Mouse (Mus musculus) thymus, adult 2 months (tissue): ENCODE results near the gene H2-D1. TPM values are rescaled to one million over a fixed set of nuclear protein-coding genes. Genes with fewer than 3 reads are reported as not detected.

ENCODE experiments used
- DNase-seq: peaks from one replicate; pipeline ENCODE4 v3.0.0; 2021
- H3K27ac ChIP-seq: fragments of 200-500 bp; 2 replicates; pipeline ENCODE4 v1.5.1; 2012; ENCODE audit warnings: low read length, control low read depth; ENCODE audit not compliant: control insufficient read depth, insufficient read depth
- H3K27me3 ChIP-seq: fragments of 200-500 bp; 2 replicates; pipeline ENCODE4 v1.6.1; 2012; ENCODE audit warnings: mild to moderate bottlenecking, low read length, moderate library complexity, mixed read lengths; ENCODE audit not compliant: control insufficient read depth, insufficient read depth
- H3K36me3 ChIP-seq: fragments of 200-500 bp; 2 replicates; pipeline ENCODE4 v1.6.1; 2012; ENCODE audit warnings: mild to moderate bottlenecking, low read length, moderate library complexity; ENCODE audit not compliant: control insufficient read depth, insufficient read depth
- H3K4me1 ChIP-seq: fragments of 200-500 bp; replicated peaks from 2 replicates; pipeline ENCODE4 v1.6.1; 2012; ENCODE audit warnings: low read length; ENCODE audit not compliant: control insufficient read depth, insufficient read depth
- H3K4me3 ChIP-seq: fragments of 200-500 bp; 2 replicates; pipeline ENCODE4 v1.5.1; 2012; ENCODE audit warnings: mild to moderate bottlenecking, low read length, control low read depth, moderate library complexity; ENCODE audit not compliant: control insufficient read depth, insufficient read depth
- CTCF ChIP-seq: fragments of 200-500 bp; IDR thresholded peaks from 2 replicates; pipeline ENCODE4 v1.5.1; 2012; ENCODE audit warnings: mild to moderate bottlenecking, control low read depth, low read length, moderate library complexity, borderline replicate concordance; ENCODE audit not compliant: control insufficient read depth, poor library complexity, insufficient read depth; ENCODE audit errors: extremely low read depth
- POLR2A ChIP-seq: fragments of 200-500 bp; IDR thresholded peaks from 2 replicates; pipeline ENCODE4 v1.6.1; 2012; ENCODE audit warnings: mild to moderate bottlenecking, low read length, control low read depth, moderate library complexity; ENCODE audit not compliant: control insufficient read depth, poor library complexity, insufficient read depth; ENCODE audit errors: extremely low read depth
- WGBS: fragments of 180-500 bp; shearing (Covaris S2); methylation state at CpG from one replicate; pipeline ENCODE4 v1.1.7; 2018; 5-methylcytosine and 5-hydroxymethylcytosine counted together
- polyA plus RNA-seq: library from polyadenylated mRNA; depleted of rRNA; stranded (reverse); fragments of >200 nt; gene quantifications from 2 replicates; pipeline ENCODE4 v1.2.3, GENCODE M21; 2012

H2-D1 gene
- polyA plus RNA-seq, 1 experiment, result 1,061 TPM

- no peak overlapping the region for H3K27ac ChIP-seq
These were observed 25.0 kb upstream of the H2-D1 start for GRCm38 (mm10) chr17:35237504-35237903.

GRCm38 (mm10) chr17:35239700-35240099, 22.8 kb upstream of the H2-D1 start:
- no peak overlapping the region for H3K27ac ChIP-seq
- no peak for DNase-seq
- WGBS, result 93% methylated on average over 5 of the region's 5 CpGs
- no peak overlapping the region for H3K4me3 ChIP-seq
- H3K4me1 ChIP-seq, result peaks cover 27% of the 10 kb centered on the region
- no peaks in the 10 kb centered on the region for H3K27me3 ChIP-seq
- peaks cover 16% of the 10 kb centered on the region for H3K36me3 ChIP-seq
- TF ChIP-seq CTCF, result no peak

More at GRCm38 (mm10) chr17:35237504-35237903, 25.0 kb upstream of the H2-D1 start:
- H3K4me3 ChIP-seq, result no peak overlapping the region
- TF ChIP-seq POLR2A (no peak), CTCF (no peak)
- H3K36me3 ChIP-seq, result no peaks in the 10 kb centered on the region
- DNase-seq, result no peak
- WGBS, result 94% methylated on average over 12 of the region's 12 CpGs
- H3K4me1 ChIP-seq, result peaks cover 25% of the 10 kb centered on the region
- no peaks in the 10 kb centered on the region for H3K27me3 ChIP-seq

GRCm38 (mm10) chr17:35240384-35241304, 21.9 kb upstream of the H2-D1 start:
- DNase-seq, result no peak
- H3K27ac ChIP-seq, result peak overlapping the region; percentile 90
- TF ChIP-seq CTCF, result no peak
- no peak for TF ChIP-seq POLR2A
- 55% methylated on average over 12 of the region's 12 CpGs for WGBS
- peaks cover 26% of the 10 kb centered on the region for H3K36me3 ChIP-seq
- H3K27me3 ChIP-seq, result no peaks in the 10 kb centered on the region
- H3K4me1 ChIP-seq, result peaks cover 30% of the 10 kb centered on the region
- peak overlapping the region; percentile 47; the same call in 1 of the 2 replicates for H3K4me3 ChIP-seq

GRCm38 (mm10) chr17:35241305-35242014, 21.1 kb upstream of the H2-D1 start, which contains the start of gene Ddx39b:
Ddx39b (plus strand) TSS chr17:35241746.
- under 1% methylated on average over 67 of the region's 69 CpGs for WGBS
- peaks cover 36% of the 10 kb centered on the region for H3K4me1 ChIP-seq

GRCm38 (mm10) chr17:35242015-35242941, 20.3 kb upstream of the H2-D1 start:
- peaks cover 42% of the 10 kb centered on the region for H3K36me3 ChIP-seq
- no peaks in the 10 kb centered on the region for H3K27me3 ChIP-seq
- under 1% methylated on average over 55 of the region's 55 CpGs for WGBS
- H3K4me3 ChIP-seq, result peak overlapping the region; percentile 70
- peak overlapping the region; percentile 87 for H3K27ac ChIP-seq
- peaks cover 35% of the 10 kb centered on the region for H3K4me1 ChIP-seq
- DNase-seq, result peak; percentile 49
- TF ChIP-seq CTCF (no peak), POLR2A (no peak)

More at GRCm38 (mm10) chr17:35241305-35242014, 21.1 kb upstream of the H2-D1 start, which contains the start of gene Ddx39b:
- Histone ChIP-seq H3K4me3 (peak within 1 kb of the TSS; percentile 70), H3K27ac (peak within 1 kb of the TSS; percentile 90), H3K36me3 (peaks cover 34% of the 10 kb centered on the region), H3K27me3 (no peaks in the 10 kb centered on the region)
- peak; percentile 94 for DNase-seq
- TF ChIP-seq CTCF, result peak; percentile 43; the same call in 1 of the 2 replicates
- TF ChIP-seq POLR2A, result peak; percentile 84
